Mouse (Mus musculus) erythroblast, embryonic 14.5 days (primary cell): ENCODE results near the gene Kidins220.

Experiments used
- GATA1 ChIP-seq: IDR thresholded peaks from 2 replicates; pipeline ENCODE4 v1.6.1; 2012; ENCODE audit warnings: low read length, inconsistent platforms, mixed read lengths
- TAL1 ChIP-seq: IDR thresholded peaks from 3 replicates; pipeline ENCODE4 v1.6.1; 2012; ENCODE audit warnings: low read length, inconsistent platforms, mixed read lengths

DNA sequence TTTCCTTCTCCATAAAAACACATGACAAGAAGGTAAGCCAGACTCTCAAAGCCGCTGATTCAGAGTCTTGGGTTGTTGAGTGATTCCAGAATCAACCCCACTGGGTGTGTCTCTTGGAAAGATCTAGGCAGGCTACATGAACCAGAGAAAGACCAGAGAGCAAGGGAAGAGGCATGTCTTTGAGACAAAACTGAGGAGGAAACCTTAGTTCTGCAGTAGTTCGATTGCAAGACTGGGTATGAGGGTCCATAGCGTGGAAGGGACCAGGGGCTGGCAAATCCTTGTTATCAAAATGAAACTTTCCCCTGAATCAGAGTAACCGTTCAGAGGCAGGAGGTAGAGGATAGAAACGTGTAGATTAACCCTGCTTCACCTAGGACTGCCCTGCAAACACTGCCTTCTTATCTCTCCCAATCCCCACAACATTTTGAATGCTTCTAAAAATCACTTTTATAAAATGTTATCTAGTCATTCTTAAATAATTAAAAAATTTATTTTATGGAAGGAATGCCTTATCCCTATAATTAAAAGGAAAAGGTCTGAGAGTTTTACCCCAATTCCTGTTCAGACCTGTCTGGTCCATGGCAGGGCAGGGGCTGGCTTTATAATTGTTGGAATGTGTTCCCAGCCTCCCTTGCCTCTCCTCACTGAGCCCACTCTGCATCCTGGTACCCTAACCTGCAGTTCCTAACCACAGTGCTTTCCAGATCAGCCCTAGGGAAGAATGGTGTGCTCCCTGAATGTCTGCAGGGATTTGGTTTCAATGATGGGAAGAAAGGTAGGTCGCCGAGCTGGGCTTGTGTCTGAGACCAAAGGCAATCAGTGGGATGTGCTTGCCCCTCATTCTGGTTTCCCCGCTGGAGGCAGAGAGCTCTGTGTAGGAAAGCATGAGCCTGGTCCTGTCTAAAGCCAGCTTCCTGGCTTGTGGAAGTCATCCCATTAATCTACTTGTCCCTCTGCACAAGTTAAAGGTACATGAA, 2.1 kb upstream of the Kidins220 start:
- TF ChIP-seq TAL1: no peak
- TF ChIP-seq GATA1: no peak
